Mouse (Mus musculus) MEL (cell line): ENCODE results near the gene Aifm3. TPM values are rescaled to one million over a fixed set of nuclear protein-coding genes. Genes with fewer than 3 reads are reported as not detected.
"Not testable (repeated sequence)": the region's sequence is repeated elsewhere in the genome, so short reads cannot be mapped to it uniquely, and the experiment has no call there.

Experiments
- DNase-seq: peaks from one replicate; pipeline ENCODE4 v3.0.0; 2011; ENCODE audit warnings: low read depth, low spot score
- H3K27ac ChIP-seq: 2 replicates; pipeline ENCODE4 v1.5.1; 2012; ENCODE audit warnings: low read depth, mild to moderate bottlenecking, control low read depth, low read length, moderate library complexity; ENCODE audit not compliant: control insufficient read depth
- H3K27me3 ChIP-seq, 2 experiments: fragments of 150-350 bp in 1 of 2; sonication (generic) in 1 of 2; 2 replicates each; pipeline ENCODE4 v1.6.1; 2012; ENCODE audit warnings: low read length in 2 of 2, mild to moderate bottlenecking in 2 of 2, improper control_type of control experiment in 1 of 2, moderate library complexity in 1 of 2; ENCODE audit not compliant: insufficient read depth in 2 of 2, control insufficient read depth in 1 of 2
- H3K36me3 ChIP-seq, 2 experiments: 2 replicates each; pipeline ENCODE4 v1.6.1; 2012 to 2014; ENCODE audit warnings: low read length in 2 of 2, improper control_type of control experiment in 1 of 2, inconsistent platforms in 1 of 2, mild to moderate bottlenecking in 1 of 2; ENCODE audit not compliant: insufficient read depth in 2 of 2, control insufficient read depth in 1 of 2
- H3K4me1 ChIP-seq, 2 experiments: fragments of 150-350 bp in 1 of 2; sonication (generic) in 1 of 2; 2 replicates each; pipeline ENCODE4 v1.6.1; 2012; ENCODE audit warnings: low read length in 2 of 2, improper control_type of control experiment in 1 of 2, mild to moderate bottlenecking in 1 of 2; ENCODE audit not compliant: insufficient read depth in 2 of 2, control insufficient read depth in 1 of 2
- H3K4me3 ChIP-seq, 2 experiments: fragments of 150-350 bp in 1 of 2; sonication (generic) in 1 of 2; 2 replicates each; pipeline ENCODE4 v1.5.1; 2012; ENCODE audit warnings: low read depth in 2 of 2, low read length in 2 of 2, mild to moderate bottlenecking in 2 of 2, moderate library complexity in 2 of 2, control low read depth in 1 of 2, improper control_type of control experiment in 1 of 2; ENCODE audit not compliant: control insufficient read depth in 1 of 2, insufficient read depth in 1 of 2
- H3K79me2 ChIP-seq: 2 replicates; pipeline ENCODE4 v1.6.1; 2012; ENCODE audit warnings: mild to moderate bottlenecking, low read length, moderate library complexity; ENCODE audit not compliant: control insufficient read depth, poor library complexity, insufficient read depth
- H3K9ac ChIP-seq: 2 replicates; pipeline ENCODE4 v1.6.1; 2012; ENCODE audit warnings: low read depth, mild to moderate bottlenecking, control low read depth, low read length, moderate library complexity; ENCODE audit not compliant: control insufficient read depth, poor library complexity, severe bottlenecking
- H3K9me3 ChIP-seq: fragments of 150-350 bp; sonication (generic); replicated peaks from 2 replicates; pipeline ENCODE4 v1.6.1; 2012; ENCODE audit warnings: mild to moderate bottlenecking, low read length, improper control_type of control experiment, moderate library complexity; ENCODE audit not compliant: insufficient read depth
- BHLHE40 ChIP-seq: IDR thresholded peaks from 2 replicates; pipeline ENCODE4 v1.6.1; 2012; ENCODE audit warnings: low read depth, mild to moderate bottlenecking, inconsistent platforms, low read length, improper control_type of control experiment, borderline replicate concordance
- ELF1 ChIP-seq: IDR thresholded peaks from 2 replicates; pipeline ENCODE4 v1.6.1; 2014; ENCODE audit warnings: low read depth, mild to moderate bottlenecking, inconsistent platforms, low read length, improper control_type of control experiment, moderate library complexity
- ETS1 ChIP-seq: IDR thresholded peaks from 2 replicates; pipeline ENCODE4 v1.6.1; 2012; ENCODE audit warnings: low read depth, mild to moderate bottlenecking, inconsistent platforms, low read length, improper control_type of control experiment, moderate library complexity
- GATA1 ChIP-seq: IDR thresholded peaks from 2 replicates; pipeline ENCODE4 v1.6.1; 2011; ENCODE audit warnings: low read depth, low read length, improper control_type of control experiment
- HCFC1 ChIP-seq: IDR thresholded peaks from 2 replicates; pipeline ENCODE4 v1.6.1; 2012; ENCODE audit warnings: low read depth, mild to moderate bottlenecking, inconsistent platforms, low read length, improper control_type of control experiment, moderate library complexity
- MYB ChIP-seq: IDR thresholded peaks from 2 replicates; pipeline ENCODE4 v1.6.1; 2011; ENCODE audit warnings: mild to moderate bottlenecking, low read depth, low read length, improper control_type of control experiment
- MYC ChIP-seq: IDR thresholded peaks from 2 replicates; pipeline ENCODE4 v1.6.1; 2011; ENCODE audit warnings: low read depth, mild to moderate bottlenecking, low read length, improper control_type of control experiment, moderate library complexity
- NELFE ChIP-seq: IDR thresholded peaks from 2 replicates; pipeline ENCODE4 v1.6.1; 2011; ENCODE audit warnings: low read depth, low read length, improper control_type of control experiment
- POLR2A ChIP-seq, 2 experiments: IDR thresholded peaks; 2 replicates each; pipeline ENCODE4 v1.6.1; 2011 to 2012; ENCODE audit warnings: low read length in 2 of 2, mild to moderate bottlenecking in 2 of 2, control low read depth in 1 of 2, improper control_type of control experiment in 1 of 2, low read depth in 1 of 2, moderate library complexity in 1 of 2; ENCODE audit not compliant: control insufficient read depth in 1 of 2, insufficient read depth in 1 of 2, poor library complexity in 1 of 2
- POLR2AphosphoS2 ChIP-seq: IDR thresholded peaks from 2 replicates; pipeline ENCODE4 v1.6.1; 2011; ENCODE audit warnings: low read length, improper control_type of control experiment
- SIN3A ChIP-seq: IDR thresholded peaks from 2 replicates; pipeline ENCODE4 v1.6.1; 2012; ENCODE audit warnings: low read length, improper control_type of control experiment, inconsistent platforms
- TBP ChIP-seq: IDR thresholded peaks from 2 replicates; pipeline ENCODE4 v1.8.0; 2011; ENCODE audit warnings: low read depth, low read length, improper control_type of control experiment
- TCF12 ChIP-seq: IDR thresholded peaks from 2 replicates; pipeline ENCODE4 v1.6.1; 2014; ENCODE audit warnings: low read depth, mild to moderate bottlenecking, inconsistent platforms, low read length, improper control_type of control experiment, moderate library complexity
- USF1 ChIP-seq: IDR thresholded peaks from 2 replicates; pipeline ENCODE4 v1.6.1; 2014; ENCODE audit warnings: low read depth, mild to moderate bottlenecking, inconsistent platforms, low read length, improper control_type of control experiment, moderate library complexity
- USF2 ChIP-seq, 2 experiments: IDR thresholded peaks; 2 replicates each; pipeline ENCODE4 v1.6.1; 2011 to 2012; ENCODE audit warnings: improper control_type of control experiment in 2 of 2, low read length in 2 of 2, borderline replicate concordance in 1 of 2, inconsistent platforms in 1 of 2, low read depth in 1 of 2, mild to moderate bottlenecking in 1 of 2; ENCODE audit not compliant: insufficient read depth in 1 of 2
- ZMIZ1 ChIP-seq: IDR thresholded peaks from 2 replicates; pipeline ENCODE4 v1.6.1; 2012; ENCODE audit warnings: low read depth, mild to moderate bottlenecking, inconsistent platforms, low read length, improper control_type of control experiment, moderate library complexity
- polyA plus RNA-seq, 2 experiments: library from polyadenylated mRNA; stranded (reverse) in 1 of 2; unstranded in 1 of 2; fragments of >175 nt in 1 of 2; fragments of >200 nt in 1 of 2; gene quantifications; 2 replicates each; pipeline versions ENCODE4 v1.2.1 to v1.2.4; 2012; ENCODE audit warnings: low replicate concordance in 2 of 2, low read depth in 1 of 2; ENCODE audit not compliant: insufficient read length in 2 of 2, insufficient read depth in 1 of 2, missing spikeins in 1 of 2
- total RNA-seq: library from RNA; depleted of rRNA; stranded (reverse); fragments of 300-350 nt; gene quantifications from 2 replicates; pipeline ENCODE4 v1.2.3, GENCODE M21; 2012

The Aifm3 gene
- total and polyA plus RNA-seq, 3 experiments: 0.23 to 0.52 TPM; not detected in 1

GRCm38 (mm10) chr16:17554702-17555101 lies 65.3 kb downstream of the Aifm3 start:
- Histone ChIP-seq H3K4me1 (peaks cover 6 to 30% of the 10 kb centered on the region in 2 experiments), H3K9ac (peak overlapping the region; percentile 63), H3K27ac (peak overlapping the region; percentile 86), H3K4me3 (peak overlapping the region; percentile 58 to 71), H3K36me3 (peaks cover 0 to 10% of the 10 kb centered on the region in 2 experiments; a peak in 2 of 4 replicates)
- DNase-seq: peak; percentile 89
- H3K27me3 ChIP-seq, H3K79me2 ChIP-seq, H3K9me3 ChIP-seq: not testable (repeated sequence)
- TF ChIP-seq NELFE (peak; percentile 79), ZMIZ1 (peak; percentile 85), POLR2A (IDR thresholded peaks at IDR 0.05; ENCODE audit: control insufficient read depth in 1 of 2, insufficient read depth in 1 of 2, low read depth in 1 of 2, low read length in 2 of 2, poor library complexity in 1 of 2) (peak in 1 of 2 experiments; percentile 78; a peak in 2 of 4 replicates), POLR2AphosphoS2 (peak; percentile 85), GATA1 (peak; percentile 94), TBP (peak; percentile 98), TCF12 (peak; percentile 14; the same call in 1 of the 2 replicates), HCFC1 (peak; percentile 43; the same call in 1 of the 2 replicates), MYC (peak; percentile 51; the same call in 1 of the 2 replicates), SIN3A (peak; percentile 55)

- Histone ChIP-seq H3K9ac (no peak overlapping the region), H3K4me1 (peaks cover 6 to 30% of the 10 kb centered on the region in 2 experiments), H3K4me3 (no peak overlapping the region), H3K27me3 (no peaks in the 10 kb centered on the region), H3K9me3 (no peaks in the 10 kb centered on the region), H3K79me2 (no peaks in the 10 kb centered on the region), H3K36me3 (peaks cover 0 to 10% of the 10 kb centered on the region in 2 experiments; a peak in 2 of 4 replicates), H3K27ac (no peak overlapping the region)
- DNase-seq: peak; percentile 15
- TF ChIP-seq BHLHE40: 0 out of 2 replicates have a peak, but pooled peaks have one; percentile 9
- no peak for TF ChIP-seq ETS1
- no peak for TF ChIP-seq NELFE
- TF ChIP-seq USF2 (IDR thresholded peaks at IDR 0.05; ENCODE audit: borderline replicate concordance in 1 of 2, insufficient read depth in 1 of 2, low read depth in 1 of 2, low read length in 2 of 2): peak in 1 of 2 experiments; percentile 53; a peak in 1 of 4 replicates
- no peak for TF ChIP-seq ELF1
- TF ChIP-seq MYB: no peak
- TF ChIP-seq USF1: peak; percentile 85
These were observed 66.8 kb downstream of the Aifm3 start for GRCm38 (mm10) chr16:17556180-17556579.
